Mouse (Mus musculus) adrenal gland, postnatal 4 days (tissue): ENCODE results near the gene Sh3kbp1. TPM values are rescaled to one million over a fixed set of nuclear protein-coding genes. Genes with fewer than 3 reads are reported as not detected.
"Not testable (repeated sequence)": the region's sequence is repeated elsewhere in the genome, so short reads cannot be mapped to it uniquely, and the experiment has no call there.

ENCODE experiments used
- DNase-seq, 2 experiments: peaks; one replicate each; pipeline ENCODE4 v3.0.0; 2021 to 2022; ENCODE audit warnings: low spot score in 2 of 2, mixed read lengths in 2 of 2
- long read RNA-seq, 2 experiments: library from polyadenylated mRNA; stranded (forward); transcript quantifications; one replicate each; pipeline ENCODE4 v2.0.0; 2021
- total RNA-seq, 2 experiments: library from RNA; stranded (reverse); gene quantifications; 2 replicates each; pipeline ENCODE4 v1.2.3; 2021

The Sh3kbp1 gene
- total RNA-seq, result 10 to 100 TPM; 24.7 to 30.8 TPM
- long read RNA-seq, experiment 1, full-length matches to known transcripts, result 5 of 11 reads
- long read RNA-seq, experiment 1, partial matches to known transcripts, result 2 of 11 reads
- long read RNA-seq, experiment 1, other reads (novel, unspliced or antisense), result 4 of 11 reads
- long read RNA-seq, experiment 2, full-length matches to known transcripts, result 8 of 18 reads
- long read RNA-seq, experiment 2, partial matches to known transcripts, result 5 of 18 reads
- long read RNA-seq, experiment 2, other reads (novel, unspliced or antisense), result 5 of 18 reads

- peak; percentile 17 to 27 for DNase-seq
Measured at GRCm38 (mm10) chrX:159626907-159627587, at the start of gene Sh3kbp1. Gene Sh3kbp1 (plus strand): TSS chrX:159627272.

DNA sequence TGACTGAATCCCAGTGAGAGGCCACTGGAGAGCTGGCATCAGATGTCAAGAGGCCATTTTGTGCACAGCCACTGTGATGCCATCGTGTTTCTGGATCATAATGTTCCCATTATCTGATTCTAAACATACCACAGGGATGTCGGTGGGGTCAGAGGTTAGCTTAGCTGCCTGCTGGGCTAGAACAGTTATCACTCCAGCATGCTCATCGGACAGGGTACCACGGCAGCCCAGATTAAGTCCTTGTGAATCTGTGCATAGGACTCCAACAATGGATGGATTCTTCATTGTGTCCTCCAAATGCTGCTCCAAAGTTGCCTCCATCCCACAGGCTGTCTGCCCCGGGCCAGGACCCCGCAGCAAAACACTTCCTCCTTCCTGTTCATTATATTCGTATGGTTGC is 42.3 kb upstream of the Sh3kbp1 start:
- DNase-seq, result not testable (repeated sequence)

DNA sequence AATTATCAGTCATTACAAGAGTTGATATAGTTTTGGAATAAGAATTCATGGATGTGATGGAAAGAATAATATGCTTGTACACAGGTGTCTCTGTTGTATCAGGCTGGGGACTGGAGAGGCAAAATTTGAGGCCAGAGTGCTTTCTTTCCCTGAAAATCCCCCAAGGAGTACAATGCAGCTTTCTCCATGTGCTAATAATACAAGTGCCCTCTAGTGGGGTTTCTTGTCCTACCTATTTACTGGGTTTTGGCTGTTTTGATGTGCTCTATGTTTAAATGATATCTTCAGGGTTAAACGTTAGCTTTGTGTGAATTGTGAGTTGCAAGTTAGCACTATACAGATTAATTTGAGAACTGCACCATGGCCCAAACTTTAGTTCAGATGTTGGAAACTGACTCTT is 35.4 kb upstream of the Sh3kbp1 start:
- no peak for DNase-seq

DNA sequence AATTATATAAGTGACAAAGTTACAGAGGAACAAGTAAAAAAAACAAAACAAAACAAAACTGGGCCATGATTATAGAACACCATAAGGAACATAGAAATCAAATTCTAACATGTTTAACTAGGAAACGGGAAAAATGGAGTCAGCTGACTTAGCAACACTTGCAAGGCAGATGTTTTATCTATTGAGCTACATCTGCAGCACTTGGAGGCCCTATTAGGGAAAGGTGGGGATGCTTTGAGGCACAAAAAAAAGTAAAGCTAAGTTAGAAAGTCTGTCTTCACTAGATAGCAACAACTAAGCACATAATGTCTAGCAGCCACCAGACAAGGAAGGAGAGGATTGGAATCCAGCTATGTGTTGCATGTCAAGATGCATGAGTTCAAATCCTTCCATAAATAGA is 29.6 kb upstream of the Sh3kbp1 start:
- DNase-seq, result no peak

DNA sequence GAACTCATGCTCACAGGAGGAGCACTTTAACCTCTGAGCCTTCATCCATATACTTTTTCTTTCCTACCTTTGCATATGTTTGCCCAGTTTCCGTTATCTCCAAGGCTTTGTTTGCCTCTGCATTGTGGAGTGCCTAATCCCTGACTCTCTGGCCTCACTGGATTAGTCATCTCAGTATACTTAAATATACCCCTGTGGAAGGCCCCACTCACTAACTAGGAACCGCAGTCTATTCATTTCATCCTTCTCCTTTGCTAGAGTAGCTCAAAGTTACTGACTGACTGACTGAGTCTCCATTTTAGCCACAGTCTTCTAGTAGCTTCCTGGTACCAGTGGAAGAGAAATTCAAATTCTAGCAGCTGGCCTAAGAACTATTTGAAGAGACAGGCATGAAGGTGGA is 22.2 kb upstream of the Sh3kbp1 start:
- DNase-seq, result no peak

- no peak for DNase-seq
Measured at GRCm38 (mm10) chrX:159606936-159607335, 20.1 kb upstream of the Sh3kbp1 start.

DNA sequence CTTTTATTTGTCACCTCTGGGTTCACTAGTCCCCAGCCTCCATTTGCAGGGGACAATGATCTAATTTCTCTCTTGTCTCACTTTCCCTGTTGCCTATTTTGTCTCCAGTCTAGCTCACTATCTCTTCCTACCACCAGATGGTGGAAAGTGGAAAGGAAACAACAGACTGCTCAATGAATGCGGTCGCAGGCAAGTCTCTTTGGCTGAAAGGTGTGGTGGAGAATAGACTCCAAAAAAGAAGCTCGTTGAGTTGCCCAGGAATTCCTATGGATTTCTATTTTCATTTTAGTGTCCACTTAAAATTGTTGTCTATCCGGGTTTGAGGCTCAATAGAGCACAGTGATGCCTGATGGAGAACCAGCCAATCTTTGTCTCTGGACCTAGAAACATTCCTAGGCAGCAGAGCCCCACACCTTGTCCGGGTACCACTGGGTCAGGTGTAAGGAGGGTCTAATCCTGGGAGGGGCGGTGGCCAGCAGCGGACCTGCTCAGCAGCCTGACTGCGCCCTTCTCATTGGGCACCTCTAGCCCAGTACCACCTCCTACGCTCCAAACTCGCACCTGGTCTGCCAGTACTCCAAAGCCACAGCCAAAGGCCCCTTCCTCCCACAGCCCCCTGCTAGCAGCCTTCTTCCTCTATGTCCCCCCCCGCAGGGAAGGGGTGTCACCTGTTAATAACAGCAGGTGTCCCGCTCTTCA is 715 bp upstream of the Sh3kbp1 start:
- DNase-seq, result no peak

GRCm38 (mm10) chrX:159627588-159628566 is 805 bp downstream of the Sh3kbp1 start:
- no peak for DNase-seq

DNA sequence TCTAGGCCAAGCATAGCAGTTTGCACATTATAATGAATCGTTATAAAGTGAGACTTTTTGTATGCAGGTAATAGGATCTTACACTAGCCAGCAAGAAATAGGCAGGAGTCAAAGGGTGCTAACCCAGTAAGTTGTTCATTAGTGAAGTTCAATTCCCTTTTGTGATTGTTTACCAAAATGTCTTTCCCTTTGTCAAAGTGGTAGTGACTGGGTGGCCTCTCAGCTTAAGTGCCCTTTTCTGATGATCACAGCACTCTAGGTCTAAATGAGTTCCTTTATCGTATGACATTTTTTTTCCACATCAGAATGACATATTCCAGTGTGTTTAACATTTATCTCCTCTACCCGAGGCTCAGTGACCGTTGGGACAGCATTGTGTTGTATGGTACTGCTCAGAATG is 1.6 kb downstream of the Sh3kbp1 start:
- no peak for DNase-seq

DNA sequence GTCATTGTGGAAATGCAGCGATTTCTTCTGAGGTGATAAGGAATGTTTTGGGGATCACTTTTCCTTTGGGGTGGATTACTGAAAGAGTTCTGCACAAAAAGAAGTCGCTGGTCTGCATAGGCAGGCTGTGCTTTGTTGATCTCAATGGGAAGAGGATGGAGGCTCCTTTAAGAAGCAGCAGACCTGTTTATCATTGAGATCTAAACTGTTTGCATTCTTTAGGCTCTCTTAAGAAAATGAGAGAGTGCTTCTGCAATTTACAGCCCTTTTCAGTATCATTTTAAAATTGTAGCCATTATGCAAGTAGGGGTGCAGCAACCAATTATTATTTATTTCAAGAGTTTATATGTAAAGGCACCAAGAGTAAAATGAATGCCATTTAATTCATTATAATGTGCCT is 2.1 kb downstream of the Sh3kbp1 start:
- no peak for DNase-seq

- DNase-seq, result no peak
Measured at GRCm38 (mm10) chrX:159638500-159639227, 11.6 kb downstream of the Sh3kbp1 start.

DNA sequence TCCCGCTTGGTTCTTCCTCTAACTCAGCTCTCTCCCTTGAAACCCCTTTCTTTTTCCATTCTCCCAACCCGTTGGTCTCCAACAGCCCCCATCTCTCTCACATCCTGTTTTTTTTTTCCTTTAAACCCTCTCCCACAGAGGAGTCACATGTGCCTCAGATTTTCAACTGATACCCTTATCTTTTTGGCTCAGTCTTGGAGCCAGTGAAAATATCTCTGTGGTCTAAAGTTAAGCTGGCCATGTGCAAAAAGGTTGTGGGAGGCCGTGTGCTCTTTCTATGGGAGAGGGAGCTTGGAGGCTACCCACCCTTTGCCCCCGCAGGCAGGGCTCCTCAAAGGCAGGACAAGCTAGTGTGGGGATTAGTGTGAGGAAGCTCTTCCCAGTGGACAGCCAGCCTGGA is 12.9 kb downstream of the Sh3kbp1 start:
- DNase-seq, result no peak

DNA sequence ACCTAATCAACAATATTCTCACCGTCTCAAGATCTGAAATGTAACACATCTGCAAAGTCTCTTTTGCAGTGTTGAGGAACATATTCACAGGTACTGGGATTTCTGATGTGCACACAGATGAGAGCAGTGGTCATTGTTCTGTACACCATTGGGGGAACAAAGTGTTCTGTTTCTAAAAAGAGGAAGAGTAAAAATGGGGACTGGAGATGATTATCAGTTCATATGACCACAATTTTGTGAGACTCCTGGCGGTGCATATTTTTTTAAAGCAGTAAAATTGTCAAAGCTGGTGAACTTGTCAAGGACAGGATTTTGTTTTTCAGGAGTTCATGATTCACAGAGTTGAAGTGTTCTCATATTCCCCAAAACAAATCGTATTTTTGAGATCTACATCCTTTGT is 18.2 kb downstream of the Sh3kbp1 start:
- DNase-seq, result no peak

GRCm38 (mm10) chrX:159647564-159647963 is 20.5 kb downstream of the Sh3kbp1 start:
- no peak for DNase-seq

- no peak for DNase-seq
Measured at GRCm38 (mm10) chrX:159648598-159648997, 21.5 kb downstream of the Sh3kbp1 start.

DNA sequence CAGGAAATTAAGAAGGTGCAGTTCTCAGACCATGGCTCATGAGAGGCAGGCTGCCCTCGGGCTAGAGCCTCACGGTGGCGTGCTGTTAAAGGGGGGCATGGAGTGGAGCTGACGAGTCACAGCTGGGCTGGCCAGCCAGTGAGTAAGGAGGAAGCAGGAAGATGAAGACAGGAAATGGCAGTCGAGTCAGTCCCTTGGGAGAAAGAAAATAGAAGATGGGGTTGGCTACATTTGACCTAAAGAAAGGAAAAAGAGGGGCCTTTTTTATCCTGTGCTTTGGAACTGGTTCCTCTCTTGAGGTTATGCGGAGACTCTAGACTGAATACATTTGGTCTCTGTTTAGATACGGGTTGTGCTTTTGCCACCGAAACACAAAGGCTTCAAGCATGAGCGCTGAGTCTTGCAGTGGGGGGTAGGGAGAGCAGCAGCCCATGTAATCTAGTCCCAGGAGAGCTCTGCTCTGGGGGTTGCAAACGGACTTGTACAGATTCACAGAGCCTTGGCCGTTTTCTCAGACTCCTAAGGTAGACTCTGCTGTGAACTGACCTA is 23.1 kb downstream of the Sh3kbp1 start:
- no peak for DNase-seq

DNA sequence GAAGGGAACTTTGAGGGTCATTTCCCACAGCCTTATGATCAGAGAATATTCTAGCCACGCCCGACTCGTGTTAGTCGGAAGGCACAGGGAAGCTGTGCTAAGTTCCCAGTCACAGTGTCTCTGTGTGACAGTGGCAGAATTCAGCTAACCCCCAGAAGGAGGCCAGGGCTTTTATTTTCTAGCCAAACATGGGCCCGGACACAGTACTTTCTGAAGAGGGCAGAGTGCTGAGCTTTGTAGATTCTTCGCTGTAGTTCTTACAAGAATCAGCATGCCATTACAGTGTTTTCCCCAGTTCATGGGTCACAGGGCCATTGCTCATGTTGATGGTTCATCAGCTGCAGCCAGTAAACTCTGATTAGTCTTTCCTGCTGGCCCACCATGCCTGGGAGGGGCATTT is 23.7 kb downstream of the Sh3kbp1 start:
- no peak for DNase-seq

DNA sequence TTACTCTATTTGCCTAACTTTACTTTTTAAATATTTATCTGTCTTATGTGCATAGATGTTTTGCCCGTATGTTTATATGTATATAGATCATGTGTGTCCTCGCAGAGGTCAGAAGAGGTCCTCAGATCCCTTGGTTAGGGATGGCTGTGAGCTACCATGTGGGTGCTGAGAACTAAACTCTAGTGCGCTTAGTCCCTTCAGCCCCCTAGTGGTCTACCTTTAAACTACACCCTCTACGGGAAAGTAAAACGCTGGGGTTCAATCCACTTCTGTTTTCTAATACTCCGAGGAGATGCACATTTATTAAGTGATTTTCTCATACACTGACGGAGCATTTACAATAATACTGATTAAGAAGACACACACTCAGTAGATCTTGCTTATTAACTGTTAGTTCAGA is 44.3 kb downstream of the Sh3kbp1 start:
- no peak for DNase-seq

- no peak for DNase-seq
Measured at GRCm38 (mm10) chrX:159672466-159672865, 45.4 kb downstream of the Sh3kbp1 start.

DNA sequence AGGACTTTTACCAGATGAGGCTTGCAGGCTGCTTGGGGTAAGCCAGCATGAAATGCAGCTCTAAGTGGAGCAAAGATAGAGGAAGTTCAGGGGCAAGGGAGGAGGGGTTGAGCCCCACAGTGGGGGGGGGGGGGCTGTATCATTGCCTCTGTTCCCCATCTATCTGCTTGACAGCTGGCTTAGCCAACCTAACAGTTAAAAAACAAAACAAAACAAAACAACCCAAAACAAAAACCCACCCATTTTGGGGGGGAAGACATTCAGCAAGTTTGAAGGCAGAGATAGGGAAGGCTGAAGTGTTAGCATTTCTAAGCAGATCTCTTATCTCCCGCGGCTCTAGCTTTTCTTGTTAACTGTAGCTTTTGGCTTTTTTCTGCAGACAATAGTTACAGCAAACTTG is 49.2 kb downstream of the Sh3kbp1 start:
- DNase-seq, result no peak
